Mouse (Mus musculus): ENCODE results near the gene Ikbip. TPM values are rescaled to one million over a fixed set of nuclear protein-coding genes. Genes with fewer than 3 reads are reported as not detected.

Gene Ikbip
- total and polyA plus RNA-seq, 3 experiments = 9.9 to 12.3 TPM; not detected in 1

DNA sequence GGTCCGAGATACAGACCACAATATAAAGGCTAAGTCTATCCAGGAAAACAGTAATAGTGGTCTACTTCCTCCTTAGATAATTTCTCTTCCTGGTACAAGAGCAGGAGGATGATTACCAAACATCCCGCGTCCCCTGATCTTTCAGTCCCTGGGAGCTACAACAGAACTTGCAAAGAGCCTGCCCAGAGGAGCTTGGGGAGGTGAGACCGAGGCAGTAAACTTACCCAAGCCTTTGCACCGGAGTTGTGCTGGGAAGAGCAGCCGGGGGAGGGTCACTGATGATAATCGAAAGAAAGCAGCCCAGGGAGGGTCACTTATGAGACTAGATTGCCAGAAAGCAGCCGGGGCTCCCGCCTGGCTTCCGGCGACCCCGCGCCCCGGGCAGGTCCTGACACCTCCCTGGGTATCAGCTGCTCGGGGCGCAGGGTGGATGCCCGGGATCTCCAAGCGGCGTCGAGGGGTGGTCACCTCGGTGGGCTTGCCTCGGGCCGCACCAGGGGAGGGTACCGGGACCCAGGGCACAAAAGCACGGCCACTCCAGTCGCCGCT, 707 bp upstream of the Ikbip start:
- no peaks in the 10 kb centered on the region for H3K27me3 ChIP-seq (ENCODE audit: control insufficient read depth in 1 of 2, insufficient read depth in 2 of 2, low read length in 2 of 2)
- peak; percentile 84 for DNase-seq (ENCODE audit: low read depth, low spot score)
- TF ChIP-seq GATA1 (IDR thresholded peaks at IDR 0.05; ENCODE audit: low read depth, low read length) = peak; percentile 36; the same call in 1 of the 2 replicates
- no peak for TF ChIP-seq POLR2AphosphoS2 (IDR thresholded peaks at IDR 0.05; ENCODE audit: low read length)
- TF ChIP-seq MYC (IDR thresholded peaks at IDR 0.05; ENCODE audit: low read depth, low read length) = 0 out of 2 replicates have a peak, but pooled peaks have one; percentile 46
- TF ChIP-seq ELF1 (IDR thresholded peaks at IDR 0.05; ENCODE audit: low read depth, low read length) = peak; percentile 78
- TF ChIP-seq ETS1 (IDR thresholded peaks at IDR 0.05; ENCODE audit: low read depth, low read length) = 0 out of 2 replicates have a peak, but pooled peaks have one; percentile 45
- peak; percentile 53 for TF ChIP-seq SIN3A (IDR thresholded peaks at IDR 0.05; ENCODE audit: low read length)
- TF ChIP-seq BHLHE40 (IDR thresholded peaks at IDR 0.05; ENCODE audit: borderline replicate concordance, low read depth, low read length) = no peak
- TF ChIP-seq TAL1 (IDR thresholded peaks at IDR 0.05; ENCODE audit: low read length) = no peak
- peak; percentile 57; the same call in 1 of the 2 replicates for TF ChIP-seq MXI1 (IDR thresholded peaks at IDR 0.05; ENCODE audit: low read depth, low read length)
- no peak for TF ChIP-seq MAZ (IDR thresholded peaks at IDR 0.05; ENCODE audit: low read depth, low read length)
- TF ChIP-seq NRF1 (IDR thresholded peaks at IDR 0.05; ENCODE audit: insufficient read depth, low read depth, low read length, poor library complexity, severe bottlenecking) = no peak
- TF ChIP-seq TBP (IDR thresholded peaks at IDR 0.05; ENCODE audit: low read depth, low read length) = peak; percentile 75
- 0 out of 2 replicates have a peak, but pooled peaks have one; percentile 49 for TF ChIP-seq UBTF (IDR thresholded peaks at IDR 0.05; ENCODE audit: borderline replicate concordance, insufficient read depth, low read depth, low read length)
- TF ChIP-seq USF2 (IDR thresholded peaks at IDR 0.05; ENCODE audit: borderline replicate concordance in 1 of 2, insufficient read depth in 1 of 2, low read depth in 1 of 2, low read length in 2 of 2) = no peak
- TF ChIP-seq HCFC1 (IDR thresholded peaks at IDR 0.05; ENCODE audit: low read depth, low read length) = 0 out of 2 replicates have a peak, but pooled peaks have one; percentile 52
- peak; percentile 18 to 37; a peak in 1 of 4 replicates for TF ChIP-seq EP300 (IDR thresholded peaks at IDR 0.05; ENCODE audit: low read depth in 1 of 2, low read length in 2 of 2)
- TF ChIP-seq ZMIZ1 (IDR thresholded peaks at IDR 0.05; ENCODE audit: low read depth, low read length) = peak; percentile 43; the same call in 1 of the 2 replicates
- TF ChIP-seq POLR2A (IDR thresholded peaks at IDR 0.05; ENCODE audit: control insufficient read depth in 1 of 2, insufficient read depth in 1 of 2, low read depth in 1 of 2, low read length in 2 of 2, poor library complexity in 1 of 2) = peak in 1 of 2 experiments; percentile 47; a peak in 1 of 4 replicates
- H3K4me3 ChIP-seq (ENCODE audit: control insufficient read depth in 1 of 2, insufficient read depth in 1 of 2, low read depth in 2 of 2, low read length in 2 of 2) = peak overlapping the region; percentile 77 to 99
- H3K4me1 ChIP-seq (ENCODE audit: control insufficient read depth in 1 of 2, insufficient read depth in 2 of 2, low read length in 2 of 2) = peaks cover 3 to 4% of the 10 kb centered on the region in 2 experiments; a peak in 1 of 4 replicates
- H3K27ac ChIP-seq (ENCODE audit: control insufficient read depth, low read depth, low read length) = peak overlapping the region; percentile 74
- H3K36me3 ChIP-seq (ENCODE audit: control insufficient read depth in 1 of 2, insufficient read depth in 2 of 2, low read length in 2 of 2) = peaks cover 1 to 3% of the 10 kb centered on the region in 2 experiments; a peak in 3 of 4 replicates
- peaks cover 4% of the 10 kb centered on the region for H3K79me2 ChIP-seq (ENCODE audit: control insufficient read depth, insufficient read depth, low read length, poor library complexity)
- H3K9me3 ChIP-seq (replicated peaks; ENCODE audit: insufficient read depth, low read length) = no peaks in the 10 kb centered on the region
- H3K9ac ChIP-seq (ENCODE audit: control insufficient read depth, low read depth, low read length, poor library complexity, severe bottlenecking) = peak overlapping the region; percentile 78
